Mouse (Mus musculus) kidney, postnatal 14 days (tissue): ENCODE data around the gene Rrnad1.

ENCODE experiments used
- DNase-seq: peaks from one replicate; pipeline ENCODE4 v3.0.0; 2022; ENCODE audit warnings: mixed read lengths

Gene Rrnad1

GRCm38 (mm10) chr3:87948378-87949265 lies 18.1 kb upstream of the Rrnad1 start, which contains the start of gene Crabp2:
Gene Crabp2 (plus strand): TSS chr3:87948666.
- no peak for DNase-seq

- DNase-seq: no peak
These were observed 17.3 kb upstream of the Rrnad1 start for GRCm38 (mm10) chr3:87947811-87948199.

GRCm38 (mm10) chr3:87947056-87947810 lies 16.7 kb upstream of the Rrnad1 start:
- DNase-seq: no peak

- DNase-seq: no peak
These were observed 16.0 kb upstream of the Rrnad1 start for GRCm38 (mm10) chr3:87946541-87946860.

GRCm38 (mm10) chr3:87945781-87946540 lies 15.4 kb upstream of the Rrnad1 start:
- DNase-seq: no peak

GRCm38 (mm10) chr3:87944838-87945600 lies 14.5 kb upstream of the Rrnad1 start:
- no peak for DNase-seq

GRCm38 (mm10) chr3:87943586-87943985 lies 13.1 kb upstream of the Rrnad1 start:
- DNase-seq: no peak

GRCm38 (mm10) chr3:87942471-87942870 lies 12.0 kb upstream of the Rrnad1 start:
- no peak for DNase-seq

GRCm38 (mm10) chr3:87940611-87941010 lies 10.1 kb upstream of the Rrnad1 start:
- DNase-seq: no peak

- peak; percentile 81 for DNase-seq
These were observed 5.3 kb upstream of the Rrnad1 start for GRCm38 (mm10) chr3:87935776-87936175.

- peak; percentile 36 for DNase-seq
These were observed 4.7 kb upstream of the Rrnad1 start for GRCm38 (mm10) chr3:87935201-87935600.

- DNase-seq: no peak
These were observed 4.0 kb upstream of the Rrnad1 start for GRCm38 (mm10) chr3:87934501-87934900.

GRCm38 (mm10) chr3:87934026-87934425 lies 3.5 kb upstream of the Rrnad1 start:
- DNase-seq: no peak

- DNase-seq: no peak
These were observed 1.0 kb downstream of the Rrnad1 start for GRCm38 (mm10) chr3:87929341-87930077.

- DNase-seq: no peak
These were observed 3.1 kb downstream of the Rrnad1 start for GRCm38 (mm10) chr3:87927452-87927851.

GRCm38 (mm10) chr3:87924996-87925395 lies 5.5 kb downstream of the Rrnad1 start:
- no peak for DNase-seq

- no peak for DNase-seq
These were observed 10.1 kb downstream of the Rrnad1 start for GRCm38 (mm10) chr3:87920270-87920943.

- peak; percentile 91 for DNase-seq
These were observed 11.0 kb downstream of the Rrnad1 start, which contains the start of gene Mrpl24 for GRCm38 (mm10) chr3:87919336-87920108. Gene Mrpl24 (plus strand): TSS chr3:87919506.

GRCm38 (mm10) chr3:87918551-87918950 lies 12.0 kb downstream of the Rrnad1 start:
- DNase-seq: no peak

- no peak for DNase-seq
These were observed 13.5 kb downstream of the Rrnad1 start for GRCm38 (mm10) chr3:87916990-87917389.
